Mouse (Mus musculus): ENCODE results near the gene Otulinl. TPM values are rescaled to one million over a fixed set of nuclear protein-coding genes. Genes with fewer than 3 reads are reported as not detected.

Gene Otulinl
- total RNA-seq, 2 experiments from 2014 or later = 6.2 to 8.3 TPM

GRCm38 (mm10) chr15:27618778-27619533 is 62.4 kb downstream of the Otulinl start:
- DNase-seq (ENCODE audit: low spot score in 2 of 2) = no peak

- DNase-seq (ENCODE audit: low spot score in 2 of 2) = no peak
Measured at GRCm38 (mm10) chr15:27617227-27617626, 64.2 kb downstream of the Otulinl start.

DNA sequence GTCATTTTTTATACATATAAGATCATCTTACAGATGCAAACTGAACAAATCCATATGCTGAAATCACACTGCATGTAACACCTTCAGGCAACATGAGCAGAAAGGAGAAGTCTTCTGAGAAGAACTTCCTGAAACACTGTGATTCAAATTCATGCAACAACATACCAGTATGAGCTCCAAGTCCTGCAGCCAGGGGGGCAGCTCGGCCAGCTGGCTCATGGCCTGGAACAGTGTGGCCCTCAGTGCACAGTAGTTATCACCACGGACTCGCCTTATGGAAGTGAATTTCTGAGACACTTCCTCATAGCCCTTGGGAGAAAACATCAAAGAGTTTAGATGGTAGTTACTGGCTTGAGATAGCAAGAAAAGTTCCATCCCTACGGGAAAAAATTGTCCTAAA is 65.2 kb downstream of the Otulinl start:
- no peak for DNase-seq (ENCODE audit: low spot score in 2 of 2)

- DNase-seq (ENCODE audit: low spot score in 2 of 2) = no peak
Measured at GRCm38 (mm10) chr15:27613255-27613654, 68.1 kb downstream of the Otulinl start.

DNA sequence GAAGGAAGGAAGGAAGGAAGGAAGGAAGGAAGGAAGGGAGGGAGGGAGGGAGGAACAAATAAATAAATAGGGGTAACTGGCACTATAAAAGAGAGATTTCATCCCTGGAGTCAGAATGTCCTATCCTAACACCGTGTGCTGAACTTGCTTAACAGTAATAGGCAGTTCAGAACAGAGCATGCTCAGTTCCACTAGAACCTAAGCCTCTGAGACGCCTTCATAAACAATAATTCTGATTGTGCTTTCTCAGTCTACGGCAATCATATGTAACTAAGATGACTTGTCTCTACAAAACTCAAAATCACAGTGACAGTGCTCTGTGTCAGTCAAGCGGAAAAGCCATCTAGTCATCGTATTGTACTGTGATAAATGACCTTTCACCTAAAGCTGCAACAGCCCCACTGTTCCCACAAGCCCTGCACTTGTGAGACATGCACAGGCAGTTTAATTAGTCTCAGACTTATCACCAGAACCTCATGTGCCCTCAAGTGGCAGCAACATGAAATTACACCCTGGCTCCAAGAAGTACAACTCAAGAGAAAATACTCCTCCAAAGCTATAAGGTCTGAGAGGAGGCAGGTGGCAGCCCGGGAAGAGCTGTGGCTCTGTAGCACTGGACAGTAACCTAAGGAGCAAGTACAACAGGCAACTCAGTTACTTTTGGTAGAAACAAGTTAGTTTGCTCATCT is 68.7 kb downstream of the Otulinl start:
- no peak for DNase-seq (ENCODE audit: low spot score in 2 of 2)

DNA sequence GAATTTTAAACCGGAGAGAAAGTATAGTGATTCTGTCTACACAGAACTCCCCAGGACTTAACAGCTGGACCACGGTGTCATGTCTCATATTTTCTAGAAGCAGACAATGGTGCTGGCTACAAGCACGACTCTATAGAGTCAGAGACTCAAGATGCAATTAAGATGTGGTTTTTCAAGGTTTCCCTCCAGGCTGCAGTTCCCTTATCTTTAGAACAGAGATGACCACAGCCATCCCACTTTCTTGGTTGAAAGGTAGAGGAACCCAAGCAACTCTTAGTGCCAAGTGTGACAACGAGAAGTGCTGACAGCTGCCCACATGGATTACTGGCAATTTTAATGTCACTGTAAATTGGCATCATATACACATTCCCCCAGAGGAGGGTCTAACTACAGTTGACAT is 71.8 kb downstream of the Otulinl start:
- DNase-seq (ENCODE audit: low spot score in 2 of 2) = no peak

- DNase-seq (ENCODE audit: low spot score in 2 of 2) = no peak
Measured at GRCm38 (mm10) chr15:27605252-27605651, 76.1 kb downstream of the Otulinl start.

Other genes starting within 250 kb of the Otulinl start
- 10 to 100 TPM; 26.8 to 27.9 TPM for gene Ank, start 214.9 kb downstream of the Otulinl start, total RNA-seq (2021)
- 10 to 100 TPM; 42.7 to 43.5 TPM for gene Otulin, start 50.9 kb downstream of the Otulinl start, total RNA-seq (2021)